Mouse (Mus musculus): ENCODE measurements around the gene Sh3bp1.
A peak's percentile ranks its signal among the peaks of the same experiment; 100 is the strongest.

The Sh3bp1 gene

DNA sequence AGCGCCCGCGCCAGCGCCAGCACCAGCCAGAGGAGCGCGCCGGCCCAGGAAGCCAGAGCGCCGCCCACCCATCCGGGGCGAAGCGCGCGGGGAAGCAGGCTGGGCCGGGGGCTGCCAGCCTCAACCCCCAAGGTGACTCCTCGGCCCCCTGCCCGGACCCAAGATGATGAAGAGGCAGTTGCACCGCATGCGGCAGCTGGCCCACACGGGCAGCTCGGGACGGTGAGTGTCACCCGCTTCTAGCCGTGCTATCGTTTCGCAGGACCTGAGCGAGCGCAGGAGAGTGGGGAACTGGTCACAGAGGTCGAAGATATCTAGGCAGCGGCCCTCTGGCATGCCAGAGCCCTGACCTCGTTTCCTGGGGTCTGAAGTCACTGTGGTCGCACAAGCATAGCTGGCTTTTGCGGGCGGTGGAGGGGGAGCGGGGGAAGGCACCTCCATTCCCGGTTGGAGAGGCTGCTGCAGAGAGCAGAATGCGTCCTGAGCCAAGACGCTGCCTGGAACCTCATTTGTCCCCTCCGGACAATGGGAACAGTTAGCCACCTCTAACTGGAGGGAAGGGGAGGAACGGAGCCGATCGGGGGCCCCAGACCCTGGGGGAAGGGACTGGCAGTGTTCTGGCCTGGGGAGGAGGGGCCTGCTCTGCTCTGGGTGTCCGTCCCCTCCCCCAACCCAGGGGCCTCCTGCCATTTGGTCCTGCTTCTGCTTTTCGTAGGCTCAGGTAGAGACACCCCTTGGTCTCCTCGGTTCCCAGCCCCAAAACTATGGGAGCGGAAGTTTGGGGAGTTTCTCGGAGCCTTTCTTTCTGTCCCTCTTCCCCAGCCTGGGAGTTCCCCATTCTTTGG lies at the start of gene Sh3bp1:
Sh3bp1 (plus strand) TSS at position 29 of the 845 bp plus-strand sequence.
- DNase-seq: peak; percentile 61

DNA sequence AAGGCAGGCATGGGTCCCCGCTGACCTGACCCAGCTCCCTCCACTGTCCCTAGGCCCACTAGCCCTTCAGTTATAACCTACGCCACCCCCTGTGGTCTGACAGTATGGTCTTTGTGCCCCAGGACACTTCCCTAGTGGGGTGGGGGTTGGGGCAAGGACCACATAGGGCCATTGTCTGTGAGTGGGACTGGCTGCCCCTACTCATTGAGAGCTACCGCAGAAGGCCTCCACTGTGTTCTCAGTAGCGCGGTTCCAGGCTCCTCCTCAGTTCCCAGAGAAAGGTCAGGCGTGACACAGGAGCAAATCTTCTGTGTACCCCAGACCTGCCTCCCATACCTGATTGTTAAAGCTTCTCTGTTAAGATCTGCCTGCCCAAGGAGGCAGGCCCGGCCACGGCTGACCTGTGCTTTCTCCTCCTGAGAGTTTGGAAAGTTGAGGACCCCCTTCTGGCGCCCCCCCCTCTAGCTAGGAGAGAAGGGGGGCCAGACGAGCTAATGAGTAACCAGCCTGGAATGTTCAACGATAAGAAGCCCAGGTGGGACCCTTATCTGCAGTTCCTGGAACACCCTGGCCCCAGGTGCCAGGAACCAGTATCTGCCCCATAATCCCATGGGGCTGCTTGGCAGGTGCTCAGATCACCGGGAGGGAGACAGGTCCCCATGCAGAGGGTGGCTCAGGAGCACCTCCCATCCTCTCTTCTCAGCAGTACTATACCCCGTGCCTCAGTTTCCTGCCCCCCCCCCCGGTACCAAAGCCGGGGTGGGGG lies 49.3 kb upstream of the Sh3bp1 start:
- DNase-seq: no peak

DNA sequence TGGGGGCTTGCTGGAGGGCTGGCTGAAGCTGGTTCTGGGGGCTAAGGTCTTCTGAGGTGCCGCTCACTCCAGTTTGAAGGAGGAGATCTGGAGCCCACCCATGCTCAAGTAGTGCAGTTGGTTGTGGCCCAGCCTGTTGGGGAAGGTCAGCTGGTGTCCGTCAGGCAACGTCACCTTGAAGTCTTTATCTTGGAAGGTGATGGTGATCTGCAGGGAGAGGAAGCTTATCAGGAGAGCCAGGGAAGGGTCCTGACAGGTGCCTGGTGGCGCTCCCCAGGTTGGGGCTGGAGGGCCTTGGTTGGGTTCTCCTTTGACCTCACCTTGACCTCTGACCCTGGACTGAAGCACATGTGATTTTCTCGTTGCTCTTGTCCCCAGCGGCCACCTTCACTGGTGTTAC lies 48.6 kb upstream of the Sh3bp1 start:
- DNase-seq: no peak

DNA sequence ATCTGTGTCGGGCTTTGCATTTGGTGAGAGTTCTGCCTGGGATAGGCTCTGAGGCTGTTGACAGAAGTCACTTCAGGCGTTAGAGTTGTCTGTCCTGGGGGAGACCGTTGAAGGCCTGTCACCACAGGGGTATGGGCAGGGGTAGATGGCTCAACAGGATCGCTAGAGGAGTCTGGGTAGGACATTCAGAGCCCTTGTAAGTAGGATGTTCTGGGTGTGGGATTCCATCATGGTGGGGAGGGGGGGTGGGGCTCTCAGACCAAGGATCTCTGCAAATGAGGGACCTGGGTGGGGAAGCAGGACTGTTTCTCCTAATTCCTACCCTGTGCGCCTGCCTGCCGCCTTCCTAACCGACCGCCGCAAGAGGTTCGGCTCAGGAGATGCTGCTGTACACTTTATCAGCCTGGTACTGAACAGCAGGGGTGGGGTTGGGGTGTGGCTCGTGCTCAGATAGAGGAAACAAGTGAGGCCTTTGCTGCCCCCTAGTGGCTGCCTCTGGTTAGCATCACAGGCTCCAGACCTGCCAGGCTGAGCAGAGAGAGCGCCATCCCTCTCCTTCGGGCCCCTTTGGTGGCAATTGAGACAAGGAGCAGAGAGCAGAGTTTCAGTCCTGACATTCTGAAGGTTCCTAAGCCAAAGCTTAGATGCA lies 47.9 kb upstream of the Sh3bp1 start:
- peak; percentile 95 for DNase-seq

DNA sequence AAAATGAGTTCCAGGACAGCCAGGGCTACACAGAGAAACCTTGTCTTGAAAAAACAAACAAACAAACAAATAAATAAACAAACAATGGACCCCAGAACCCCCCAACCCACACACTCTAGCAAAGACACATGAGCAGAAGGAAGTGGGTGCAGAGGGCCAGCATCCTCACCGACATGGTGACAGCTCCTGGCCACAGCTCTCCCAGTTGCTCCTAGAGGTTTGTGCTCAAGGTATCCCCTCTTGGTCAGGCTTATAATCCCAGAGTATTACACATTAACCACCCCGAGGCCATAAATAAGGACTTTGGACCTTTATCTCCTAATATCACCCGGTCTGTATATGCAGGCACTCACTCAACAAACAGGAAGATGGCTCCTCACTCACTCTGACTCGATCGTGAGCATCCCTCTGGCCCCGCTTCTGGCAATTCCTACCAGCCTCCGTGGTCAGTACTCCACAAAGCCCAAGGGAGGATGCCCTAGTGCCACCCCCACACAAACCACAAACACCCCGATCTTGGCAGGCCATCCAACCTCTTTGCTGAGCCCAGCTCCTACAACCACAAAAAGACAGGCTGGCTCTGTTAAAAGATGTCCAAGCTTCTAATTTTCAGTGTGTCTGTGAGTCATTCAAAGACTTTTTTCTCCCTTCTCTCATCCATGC lies 44.1 kb upstream of the Sh3bp1 start, which contains the start of gene Lgals2:
Lgals2 (minus strand) TSS at position 227 of the 663 bp plus-strand sequence.
- DNase-seq: no peak

DNA sequence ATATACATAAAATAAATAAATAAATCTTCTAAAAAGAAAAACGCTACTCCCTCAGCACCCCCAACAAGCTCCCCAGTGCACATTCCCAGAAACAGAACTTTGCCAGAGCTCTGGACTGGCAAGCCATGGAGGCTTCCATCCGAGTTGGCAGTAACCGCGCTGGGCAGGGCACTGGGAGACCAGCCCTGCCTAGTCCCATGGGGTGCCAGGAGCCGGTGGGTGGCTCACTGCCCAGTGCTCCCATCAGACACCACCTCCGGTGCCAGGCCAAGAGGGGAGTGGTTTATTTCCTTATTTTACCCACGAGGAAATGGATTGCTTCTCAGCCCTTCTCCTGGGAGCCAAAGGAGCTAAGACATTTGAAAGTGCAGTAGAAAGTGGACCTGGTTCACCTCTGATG lies 42.6 kb upstream of the Sh3bp1 start:
- peak; percentile 53 for DNase-seq

DNA sequence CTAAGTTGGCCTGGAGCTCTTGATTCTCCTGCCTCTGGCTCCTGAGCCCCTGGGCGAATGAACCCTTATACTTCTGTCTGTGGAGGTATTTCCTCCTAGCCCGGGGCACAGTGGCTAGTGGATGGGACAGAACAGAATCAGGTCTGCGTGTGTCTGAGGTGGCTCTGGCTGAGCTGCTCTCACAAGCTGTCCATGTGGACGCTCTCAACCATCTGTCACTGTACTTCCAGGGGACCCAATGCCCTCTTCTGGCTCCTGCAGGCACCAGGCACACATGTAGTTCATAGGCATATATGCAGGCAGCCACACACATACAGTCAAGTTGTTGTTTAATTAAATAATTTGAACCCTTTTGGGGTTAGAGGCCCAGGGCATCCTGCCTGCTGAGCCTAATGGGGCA lies 40.3 kb upstream of the Sh3bp1 start:
- DNase-seq: no peak

DNA sequence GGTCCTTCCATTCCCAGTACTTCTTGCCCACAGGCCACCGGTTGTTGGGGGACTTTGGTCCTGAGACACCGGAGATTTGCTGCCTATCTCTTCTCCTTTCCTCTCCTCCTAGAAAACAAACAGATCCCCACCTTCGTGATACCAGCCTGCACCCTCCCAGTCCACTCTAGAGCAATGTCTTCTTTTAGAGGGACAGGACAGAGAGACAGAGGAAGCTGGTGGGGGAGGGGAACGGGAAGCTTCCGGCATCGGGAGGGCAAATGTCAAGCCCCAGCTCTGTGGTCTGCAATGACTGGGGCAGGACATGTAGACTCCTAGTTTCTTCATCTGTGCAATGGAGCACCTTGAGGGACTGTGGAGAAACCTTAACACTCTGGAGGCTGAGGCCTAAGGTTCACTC lies 39.9 kb upstream of the Sh3bp1 start:
- no peak for DNase-seq

DNA sequence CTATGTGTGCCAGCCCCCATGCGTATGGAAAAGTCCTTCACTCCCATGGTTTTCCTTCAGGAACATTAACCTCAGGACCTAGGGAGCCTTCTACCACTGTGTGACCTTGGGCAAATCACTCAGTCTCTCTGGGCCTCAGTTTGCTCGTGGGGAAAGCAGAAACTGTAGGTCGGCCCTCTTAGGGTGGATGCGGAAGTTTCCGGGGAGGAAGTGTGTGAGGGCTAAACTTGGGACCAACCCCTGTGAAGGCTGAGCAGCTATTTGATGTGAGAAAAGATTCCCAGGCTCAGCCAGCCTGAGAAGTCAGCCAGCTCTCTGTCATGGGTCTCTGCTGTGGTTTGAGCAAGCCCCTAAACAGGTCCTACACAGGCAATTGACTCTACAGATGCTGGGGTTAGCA lies 37.3 kb upstream of the Sh3bp1 start:
- DNase-seq: no peak

DNA sequence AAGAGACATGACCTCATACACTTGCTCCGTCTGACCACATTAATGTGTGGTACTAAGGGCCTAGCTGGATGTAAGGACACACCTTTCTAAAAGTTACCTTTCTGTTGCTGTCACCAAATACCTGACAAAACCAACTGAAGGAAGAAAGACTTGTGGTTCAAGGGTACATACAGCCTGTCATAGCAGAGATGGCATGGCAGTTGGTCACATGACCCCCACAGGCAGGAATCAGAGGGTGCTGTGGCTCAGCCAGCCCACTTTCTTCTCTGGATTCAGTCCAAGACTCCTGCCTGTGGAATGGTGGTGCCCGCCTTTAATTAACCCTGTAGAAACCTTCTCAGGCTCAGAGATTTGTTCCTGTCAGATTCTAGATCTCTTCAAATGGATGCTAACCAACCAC lies 36.4 kb upstream of the Sh3bp1 start:
- no peak for DNase-seq

DNA sequence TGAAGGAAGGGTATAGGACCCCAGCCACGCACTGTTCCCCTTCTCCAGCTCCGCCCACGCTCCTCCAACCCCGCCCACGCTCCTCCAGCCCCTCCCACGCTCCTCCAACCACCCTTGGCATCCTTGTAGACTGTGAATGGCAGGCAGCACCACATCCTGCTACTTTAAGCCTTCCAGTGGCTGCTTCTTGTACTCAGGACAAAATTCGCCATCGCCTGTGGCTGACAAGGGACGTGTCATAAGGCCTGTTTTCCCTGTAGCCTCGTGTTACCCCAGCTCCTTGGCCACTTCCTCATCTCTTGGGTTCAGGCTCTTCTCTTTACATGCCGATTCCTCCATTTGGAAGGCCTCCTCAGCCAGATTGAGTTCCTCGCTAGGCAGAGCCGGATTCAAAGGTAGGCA lies 35.7 kb upstream of the Sh3bp1 start:
- DNase-seq: no peak

DNA sequence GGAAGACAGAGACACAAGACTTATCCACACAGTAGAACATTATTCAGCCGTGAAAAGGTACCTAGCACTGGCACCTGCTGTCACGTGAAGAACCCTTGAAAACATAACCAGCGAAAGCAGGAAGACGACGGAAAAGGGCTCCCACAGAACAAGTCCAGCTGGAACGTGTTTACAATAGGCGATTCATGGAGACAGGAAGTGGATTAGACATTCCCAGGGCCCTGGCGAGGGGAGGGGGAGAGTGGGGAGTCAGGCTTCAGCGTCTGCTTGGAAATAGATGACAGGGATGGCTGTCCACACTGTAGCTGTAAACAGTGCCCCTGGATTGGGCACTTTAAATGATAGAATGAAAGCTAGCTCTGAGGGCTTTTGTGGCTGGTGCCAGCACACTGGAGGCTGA lies 31.2 kb upstream of the Sh3bp1 start:
- peak; percentile 32 for DNase-seq

DNA sequence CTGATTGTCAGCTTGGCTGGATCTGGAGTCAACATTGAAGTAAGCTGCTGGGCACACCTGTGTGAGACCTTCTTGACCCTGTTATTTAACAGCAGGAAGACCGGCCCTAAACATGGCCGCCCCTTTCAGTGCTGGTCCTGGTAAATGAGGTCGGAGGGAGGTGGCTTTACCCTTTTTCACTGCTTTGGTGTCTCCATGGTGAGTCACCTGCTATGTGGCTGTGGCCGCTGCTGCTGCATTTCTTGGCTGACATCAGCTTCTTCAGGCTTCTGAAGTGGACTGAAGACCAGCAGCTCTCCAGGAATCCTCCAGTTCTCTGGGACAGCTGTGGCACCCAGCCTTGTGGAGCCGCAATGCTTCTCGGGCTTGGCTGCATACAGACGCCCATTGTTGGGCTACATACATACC lies 30.7 kb upstream of the Sh3bp1 start:
- DNase-seq: no peak

DNA sequence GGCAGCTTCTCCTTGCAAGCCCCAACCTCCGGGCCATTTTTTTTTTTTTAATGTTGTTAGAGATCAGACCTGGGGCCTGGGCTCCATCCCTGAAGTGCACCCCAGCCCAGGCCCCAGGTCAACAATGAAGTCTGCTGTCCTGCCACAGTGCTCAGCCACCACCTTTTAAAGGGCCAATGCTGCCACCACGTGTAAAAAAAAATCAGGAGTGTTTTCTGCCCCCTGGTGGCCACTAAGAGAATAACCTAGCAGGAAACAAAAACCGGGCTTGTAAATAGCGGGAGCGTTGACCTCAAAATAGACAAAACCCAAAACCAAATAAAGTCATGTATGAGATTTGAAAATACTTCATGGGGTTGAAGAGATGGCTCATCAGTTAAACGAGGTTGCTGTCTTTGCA lies 29.8 kb upstream of the Sh3bp1 start:
- peak; percentile 38 for DNase-seq

DNA sequence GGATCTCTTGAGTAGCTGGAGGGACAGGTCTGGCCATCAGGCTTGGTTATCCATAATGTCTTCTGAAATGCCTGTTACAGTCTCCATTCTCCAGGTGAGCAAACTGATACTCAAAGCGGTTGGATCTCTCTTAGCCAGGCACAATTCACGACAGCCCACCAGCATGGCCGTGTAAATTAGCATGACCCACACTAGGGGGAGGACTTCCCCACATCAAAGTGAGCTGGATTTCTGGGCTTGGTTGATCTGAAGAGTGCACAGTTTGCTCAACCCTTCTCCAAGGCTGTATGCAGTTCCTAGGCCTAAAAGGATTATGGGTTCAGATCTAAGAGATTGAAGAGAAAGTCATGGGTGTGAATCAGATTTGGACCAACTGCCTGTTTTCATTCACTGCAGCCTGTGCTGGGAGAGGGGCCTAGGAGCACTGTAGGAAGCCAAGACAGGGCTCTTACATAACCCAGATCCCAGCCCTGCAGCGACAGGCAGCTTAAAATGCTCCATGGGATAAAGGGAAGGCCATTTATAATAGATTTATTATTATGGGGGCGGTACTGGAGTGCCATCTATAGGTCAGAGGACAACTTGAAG lies 27.5 kb upstream of the Sh3bp1 start:
- no peak for DNase-seq

DNA sequence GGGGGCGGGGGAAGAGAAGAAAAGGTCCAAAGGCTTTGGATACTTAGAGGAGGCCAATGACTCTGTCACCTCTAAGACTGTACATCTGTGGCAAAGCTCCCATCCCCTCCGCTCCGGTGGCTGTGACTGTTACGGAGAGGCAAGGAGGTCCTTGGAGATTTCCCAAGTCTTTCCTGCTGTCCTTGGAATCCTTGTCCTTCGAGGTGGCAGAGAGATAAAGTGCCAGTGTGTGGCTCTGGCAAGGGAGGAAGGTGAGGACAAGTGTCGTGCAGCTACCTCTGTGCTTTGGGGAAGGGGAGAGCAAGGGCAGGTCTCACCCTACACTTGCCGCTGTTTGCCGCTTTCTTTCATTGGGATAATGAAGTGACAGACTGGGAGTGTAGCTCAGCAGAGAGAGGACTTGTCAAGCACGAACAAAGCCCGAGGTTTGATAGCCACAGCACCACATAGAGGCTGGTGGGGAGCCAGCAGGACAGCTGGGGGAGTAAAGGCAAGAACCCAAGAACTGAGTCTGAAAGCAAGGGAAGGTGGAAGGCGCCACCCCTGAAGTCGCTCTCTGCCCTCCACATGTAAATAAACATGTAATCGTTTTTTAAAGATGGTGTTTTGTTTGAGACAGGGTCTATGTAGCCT lies 25.6 kb upstream of the Sh3bp1 start:
- DNase-seq: no peak

DNA sequence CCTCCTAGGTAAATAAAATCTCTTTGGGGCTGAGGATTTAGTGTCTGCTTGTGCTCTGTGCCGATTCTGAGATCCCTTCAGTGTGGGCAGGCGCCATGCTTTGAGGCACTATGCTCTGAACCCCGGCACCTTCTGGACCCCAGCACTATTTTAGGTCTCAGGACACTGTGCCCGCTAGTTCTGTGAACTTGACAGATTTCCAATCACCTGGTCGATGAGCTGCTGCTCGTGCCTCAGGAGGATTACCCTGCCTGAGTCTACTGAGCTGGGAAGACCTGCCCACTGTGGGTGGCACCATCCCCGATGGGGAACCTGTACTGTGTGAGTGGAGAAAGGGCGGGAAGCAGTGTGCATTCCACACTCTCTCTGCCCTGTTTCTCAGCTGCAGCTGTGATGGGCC lies 24.6 kb upstream of the Sh3bp1 start:
- DNase-seq: no peak

DNA sequence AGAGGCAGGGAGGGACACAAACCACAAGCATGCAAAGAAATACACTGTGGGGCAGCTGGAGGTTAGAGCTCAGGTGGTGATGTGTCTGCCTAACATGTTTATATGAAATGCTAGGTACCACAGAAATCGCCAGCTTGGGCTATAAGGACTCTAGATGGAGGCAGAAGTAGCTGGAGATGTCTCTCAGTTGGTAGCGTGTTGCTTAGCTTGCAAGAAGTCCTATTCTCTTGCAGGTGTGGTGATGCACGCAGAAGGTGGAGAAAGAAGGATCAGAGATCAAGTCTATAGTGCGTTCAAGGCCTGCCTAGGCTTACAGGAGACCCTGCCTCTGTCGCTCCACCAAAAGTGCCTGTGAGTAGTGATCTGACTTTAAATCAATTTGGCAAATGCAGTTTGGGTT lies 24.0 kb upstream of the Sh3bp1 start:
- no peak for DNase-seq

DNA sequence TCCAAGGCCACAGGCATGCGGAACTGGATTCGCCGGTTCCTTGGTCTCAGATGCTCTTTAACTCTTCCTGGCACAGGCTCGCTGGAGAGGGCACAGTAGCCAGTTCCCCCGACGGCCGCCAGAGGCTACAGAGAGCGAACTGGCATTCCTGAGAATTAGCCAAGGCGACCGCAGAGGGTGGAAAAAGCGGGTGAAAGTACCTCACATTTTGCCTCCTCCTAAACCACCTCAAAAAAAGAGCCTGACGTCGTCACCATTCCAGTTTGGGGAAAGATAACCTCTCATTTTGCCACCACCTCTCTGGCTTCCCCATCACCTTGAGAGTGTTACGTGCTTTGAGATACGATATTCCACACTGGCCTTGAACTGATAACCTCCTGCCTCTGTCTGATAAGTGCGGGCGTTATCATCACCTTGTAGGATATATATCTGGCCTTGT lies 23.3 kb upstream of the Sh3bp1 start:
- peak; percentile 80 for DNase-seq

DNA sequence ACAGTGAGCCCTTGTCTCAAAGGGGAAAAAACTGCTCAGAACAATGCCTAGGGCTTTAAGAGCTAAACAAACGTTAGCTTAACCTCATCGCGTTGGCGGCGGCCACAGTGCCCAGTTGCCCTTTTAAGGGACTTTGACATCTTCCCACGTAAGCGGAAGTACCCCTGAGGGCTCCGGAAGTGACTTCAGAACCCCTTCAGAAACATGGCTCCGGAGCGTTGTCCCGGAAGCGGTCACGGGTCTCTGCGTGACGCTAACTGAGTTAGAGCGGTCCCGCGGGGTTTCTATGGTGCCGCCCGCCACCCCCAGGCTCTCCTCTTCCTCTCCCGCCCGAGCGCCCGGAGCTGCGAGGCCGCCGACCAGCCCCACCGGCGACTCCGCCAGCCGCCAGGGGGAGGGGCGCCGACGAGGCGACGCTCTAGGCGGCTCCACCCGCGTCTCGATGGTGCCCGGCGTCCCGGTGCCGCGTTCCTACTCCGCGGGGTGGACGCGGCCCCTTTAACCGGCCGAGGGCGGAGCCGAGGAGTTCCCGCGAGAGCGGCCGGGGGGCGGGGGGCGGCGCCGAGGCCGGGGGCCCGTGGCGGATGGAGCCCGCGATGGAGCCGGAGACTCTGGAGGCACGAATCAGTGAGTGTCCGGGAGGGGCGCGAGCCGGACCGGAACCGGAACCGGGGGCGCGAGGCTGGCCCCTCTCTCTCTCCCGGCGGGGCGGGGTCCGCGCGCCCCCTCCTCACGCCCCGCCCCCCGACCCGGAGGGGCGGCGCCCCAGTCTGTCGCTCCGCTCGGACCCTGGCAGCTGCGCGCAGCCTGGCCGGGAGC lies 22.4 kb upstream of the Sh3bp1 start, which contains the start of gene Gga1:
Gga1 (plus strand) TSS at position 200 of the 819 bp plus-strand sequence.
- peak; percentile 90 for DNase-seq

DNA sequence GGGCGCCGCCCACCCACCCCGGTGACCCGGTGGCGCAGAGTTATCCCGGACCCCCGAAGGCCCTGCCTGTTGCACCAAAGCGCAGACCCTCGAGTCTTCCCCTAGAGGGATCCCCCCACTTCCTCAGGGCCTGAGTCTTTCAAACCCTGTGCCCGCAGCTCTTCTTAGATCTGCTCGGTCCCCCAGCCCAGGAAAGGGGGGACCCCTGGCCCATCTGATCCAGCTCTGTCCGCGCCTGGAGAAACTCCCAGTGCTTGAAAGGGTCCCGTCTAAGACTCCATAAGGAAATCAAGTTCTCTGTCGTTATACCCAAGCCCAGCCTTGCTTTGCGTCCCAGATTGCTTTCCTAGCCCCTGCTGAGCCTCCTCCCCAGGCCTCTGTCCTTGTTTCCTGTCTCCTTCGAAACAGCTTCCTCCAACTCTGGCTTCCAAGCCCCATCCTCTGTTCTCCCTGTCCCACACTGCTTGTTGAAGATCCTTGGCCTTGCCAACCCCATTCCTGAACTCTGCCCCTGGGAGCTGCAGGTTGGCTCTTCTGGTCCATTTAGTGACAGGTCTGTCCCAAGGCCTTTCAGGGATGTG lies 21.7 kb upstream of the Sh3bp1 start:
- no peak for DNase-seq

Measured in right cerebral cortex, postnatal 4 days (tissue).